Comparison of ENCODE assay signal across 15 mouse cellular contexts in the genomic region with DNA sequence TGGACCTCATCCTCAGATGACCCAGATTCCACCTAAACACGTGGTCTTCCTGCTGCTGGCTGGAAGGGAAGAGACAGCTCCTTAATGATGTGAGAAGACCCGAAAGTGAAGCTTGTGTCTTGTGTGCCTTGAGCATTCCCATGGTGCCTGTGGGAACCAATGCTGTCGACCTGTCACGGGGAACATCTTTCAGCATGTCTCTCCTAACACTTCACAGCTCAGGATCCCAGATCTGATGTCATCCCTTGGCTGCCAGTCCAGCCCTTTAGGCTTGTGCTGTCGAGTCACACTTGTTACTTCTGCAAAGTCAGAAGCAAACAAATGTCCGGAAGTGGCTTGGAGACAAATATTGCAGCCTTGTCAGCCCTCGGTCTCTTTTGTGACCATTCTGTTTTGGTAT. TPM values are rescaled to one million over a fixed set of nuclear protein-coding genes. Genes with fewer than 3 reads are reported as not detected.
DNase-seq lines count a peak whose midpoint lies in the region; ATAC-seq and TF ChIP-seq lines count a peak whose summit lies in the region.
"Had no signal": no experiment of that assay in that cellular context is flagged by ENCODE, and none has a peak within 500 bp of the region (broad histone marks: within the 10 kb centered on the region; RNA-seq: fewer than 3 reads in every experiment).

No protein-coding gene starts in this region.

- TF ChIP-seq POLR2A in kidney, adult 2 months (IDR thresholded peaks at IDR 0.05; ENCODE audit: low read depth, low read length) = no peak

- H3K4me1 ChIP-seq in kidney, adult 2 months (ENCODE audit: control insufficient read depth, insufficient read depth, low read length) = no peaks in the 10 kb centered on the region
- no peaks in the 10 kb centered on the region for H3K4me1 ChIP-seq in lung, embryonic 14.5 days (ENCODE audit: insufficient read depth)
- H3K4me1 ChIP-seq: forebrain, embryonic 10.5 days; neural tube, embryonic 13.5 days; stomach, embryonic 15.5 days had no signal

- H3K36me3 ChIP-seq in kidney, adult 2 months (ENCODE audit: control insufficient read depth, insufficient read depth, low read length) = no peaks in the 10 kb centered on the region
- peaks cover 14% of the 10 kb centered on the region for H3K36me3 ChIP-seq in lung, embryonic 14.5 days (ENCODE audit: insufficient read depth)

- no peak for ATAC-seq in lung, embryonic 14.5 days (ENCODE audit: insufficient read depth)
- ATAC-seq: inflammation-experienced regulatory T-cells, adult 6 months; midbrain, embryonic 13.5 days had no signal

- WGBS in kidney, adult 2 months = 72% methylated on average over 7 of the region's 7 CpGs
- 48% methylated on average over 7 of the region's 7 CpGs for WGBS in lung, embryonic 14.5 days

- H3K27me3 ChIP-seq in kidney, adult 2 months (replicated peaks; ENCODE audit: control insufficient read depth, insufficient read depth, low read length) = no peaks in the 10 kb centered on the region
- no peaks in the 10 kb centered on the region for H3K27me3 ChIP-seq in lung, embryonic 14.5 days (ENCODE audit: insufficient read depth, low read length)
- H3K27me3 ChIP-seq: midbrain, embryonic 13.5 days; neural tube, embryonic 13.5 days; stomach, embryonic 15.5 days had no signal

- H3K9me3 ChIP-seq in lung, embryonic 14.5 days (ENCODE audit: low read depth, low read length) = no peaks in the 10 kb centered on the region
- H3K9me3 ChIP-seq: forebrain, embryonic 10.5 days; midbrain, embryonic 13.5 days; neural tube, embryonic 13.5 days; stomach, embryonic 15.5 days had no signal

- DNase-seq in kidney, adult 2 months = peak; percentile 20
- DNase-seq in kidney, adult 9 months = no peak
- DNase-seq in brain, adult 2 months (ENCODE audit: low read depth, low spot score) = peak; percentile 34
- peak; percentile 42 for DNase-seq in lung, embryonic 14.5 days
- peak; percentile 33 to 43 for DNase-seq in monocyte, adult 2 months (ENCODE audit: low read depth in 1 of 2, low spot score in 2 of 2)
- no peak for DNase-seq in left cerebral cortex, postnatal 14 days (ENCODE audit: low spot score in 2 of 2)
- DNase-seq in ovary, postnatal 14 days (ENCODE audit: low spot score) = no peak
- DNase-seq: cerebellum, adult 8-10 months; kidney, postnatal 10 days; liver had no signal

- no peak overlapping the region for H3K9ac ChIP-seq in lung, embryonic 14.5 days
- H3K9ac ChIP-seq: midbrain, embryonic 13.5 days; neural tube, embryonic 13.5 days; stomach, embryonic 15.5 days had no signal

- intact Hi-C loops in left cerebral cortex, postnatal 14 days (cut with DNase I) = no loop called here

- TF ChIP-seq CTCF in kidney, adult 2 months (conservative IDR thresholded peaks at IDR 0.05; ENCODE audit: insufficient read depth, insufficient read length, low read depth, low read length) = no peak
- TF ChIP-seq CTCF in lung, embryonic 14.5 days (IDR thresholded peaks at IDR 0.05; ENCODE audit: low read depth) = no peak

- H3K4me2 ChIP-seq in lung, embryonic 14.5 days = no peak overlapping the region
- H3K4me2 ChIP-seq: midbrain, embryonic 13.5 days; neural tube, embryonic 13.5 days; stomach, embryonic 15.5 days had no signal

- H3K4me3 ChIP-seq in kidney, adult 2 months (ENCODE audit: insufficient read depth, low read depth, low read length) = no peak overlapping the region
- H3K4me3 ChIP-seq in lung, embryonic 14.5 days (ENCODE audit: low read depth, low read length) = no peak overlapping the region
- H3K4me3 ChIP-seq: forebrain, embryonic 10.5 days; midbrain, embryonic 13.5 days; neural tube, embryonic 13.5 days; stomach, embryonic 15.5 days had no signal

- H3K27ac ChIP-seq in kidney, adult 2 months (ENCODE audit: insufficient read depth, low read depth, low read length) = no peak overlapping the region
- H3K27ac ChIP-seq in lung, embryonic 14.5 days (ENCODE audit: low read depth) = no peak overlapping the region
- H3K27ac ChIP-seq: forebrain, embryonic 10.5 days; midbrain, embryonic 13.5 days; neural tube, embryonic 13.5 days; stomach, embryonic 15.5 days had no signal

RNA-seq across cellular contexts. Expression of a gene that starts 16.4 kb away (rescaled TPM):
- 3.1 and 3.6 TPM in 2 replicates for polyA plus RNA-seq in kidney, adult 2 months (2012; rRNA removed)
- 55.3 and 60.1 TPM in 2 replicates for polyA plus RNA-seq in lung, embryonic 14.5 days (2014; fragmentation: Nextera tagmentation; extraction: Ambion mirVana)
- total RNA-seq in left cerebral cortex, postnatal 14 days (2021) = 10 to 100 TPM; 11.7 to 15.3 TPM

RNA-seq across cellular contexts. Expression of a gene that starts 16.6 kb away (rescaled TPM):
- polyA plus RNA-seq in kidney, adult 2 months (2012; rRNA removed) = 11.4 and 12.0 TPM in 2 replicates
- polyA plus RNA-seq in lung, embryonic 14.5 days (2014; fragmentation: Nextera tagmentation; extraction: Ambion mirVana) = 24.2 and 25.3 TPM in 2 replicates
- 10 to 100 TPM; 29.0 to 30.0 TPM for total RNA-seq in left cerebral cortex, postnatal 14 days (2021)

Comparison
In these comparisons a context has a peak if more than half of its experiments do, and no peak if none do; other contexts are left out.
1. DNase-seq: peak in kidney, adult 2 months (single experiment), brain, adult 2 months (single experiment), lung, embryonic 14.5 days (single experiment) and monocyte, adult 2 months (2 of 2); none in kidney, adult 9 months (single experiment), left cerebral cortex, postnatal 14 days (0 of 2) and ovary, postnatal 14 days (single experiment).
2. RNA of a gene that starts 16.4 kb away (polyA plus RNA-seq): 55.3 to 60.1 TPM in lung, embryonic 14.5 days; 3.1 to 3.6 TPM in kidney, adult 2 months; every median in the first group is over 10 times any median in the second.